Mouse (Mus musculus): ENCODE results near the gene Lst1.

GRCm38 (mm10) chr17:35185639-35186611 is 2.3 kb downstream of the Lst1 start:
- TF ChIP-seq CTCF (IDR thresholded peaks at IDR 0.05; ENCODE audit: low read depth) (no peak), EP300 (IDR thresholded peaks at IDR 0.05; ENCODE audit: low read depth) (no peak)

Measured in liver, embryonic 14.5 days (tissue).